Mouse (Mus musculus) spleen, postnatal 14 days (tissue): Measurements from ENCODE around the gene Zdhhc23.

Source experiments
- DNase-seq, 2 experiments: peaks; one replicate each; pipeline ENCODE4 v3.0.0; 2021 to 2022; ENCODE audit warnings: low spot score in 2 of 2

Zdhhc23 gene

GRCm38 (mm10) chr16:43979328-43980109 is at the start of gene Zdhhc23:
Zdhhc23 (minus strand) TSS chr16:43979791.
- peak in 1 of 2 experiments; percentile 26 for DNase-seq

- no peak for DNase-seq
Observed at GRCm38 (mm10) chr16:44029273-44029672, 49.7 kb upstream of the Zdhhc23 start.

- no peak for DNase-seq
Observed at GRCm38 (mm10) chr16:44026822-44027221, 47.2 kb upstream of the Zdhhc23 start.

GRCm38 (mm10) chr16:44026210-44026609 is 46.6 kb upstream of the Zdhhc23 start:
- no peak for DNase-seq

GRCm38 (mm10) chr16:44018986-44019548 is 39.5 kb upstream of the Zdhhc23 start:
- no peak for DNase-seq

GRCm38 (mm10) chr16:44018372-44018771 is 38.8 kb upstream of the Zdhhc23 start:
- DNase-seq, result no peak

- DNase-seq, result no peak
Observed at GRCm38 (mm10) chr16:44017707-44018106, 38.1 kb upstream of the Zdhhc23 start.

GRCm38 (mm10) chr16:44016164-44016563 is 36.6 kb upstream of the Zdhhc23 start:
- peak in 1 of 2 experiments; percentile 15 for DNase-seq

GRCm38 (mm10) chr16:44015416-44016158 is 36.0 kb upstream of the Zdhhc23 start:
- DNase-seq, result no peak

- DNase-seq, result no peak
Observed at GRCm38 (mm10) chr16:44011010-44011409, 31.4 kb upstream of the Zdhhc23 start.

- no peak for DNase-seq
Observed at GRCm38 (mm10) chr16:44002086-44002485, 22.5 kb upstream of the Zdhhc23 start.

- DNase-seq, result no peak
Observed at GRCm38 (mm10) chr16:43999541-43999940, 19.9 kb upstream of the Zdhhc23 start.

GRCm38 (mm10) chr16:43999111-43999510 is 19.5 kb upstream of the Zdhhc23 start:
- no peak for DNase-seq

GRCm38 (mm10) chr16:43994623-43995022 is 15.0 kb upstream of the Zdhhc23 start:
- no peak for DNase-seq

GRCm38 (mm10) chr16:43986299-43986698 is 6.7 kb upstream of the Zdhhc23 start:
- DNase-seq, result no peak

- no peak for DNase-seq
Observed at GRCm38 (mm10) chr16:43980110-43980609, 569 bp upstream of the Zdhhc23 start.

GRCm38 (mm10) chr16:43979010-43979327 is 622 bp downstream of the Zdhhc23 start:
- no peak for DNase-seq

GRCm38 (mm10) chr16:43973606-43974220 is 5.9 kb downstream of the Zdhhc23 start:
- no peak for DNase-seq

- no peak for DNase-seq
Observed at GRCm38 (mm10) chr16:43973147-43973546, 6.4 kb downstream of the Zdhhc23 start.

- DNase-seq, result no peak
Observed at GRCm38 (mm10) chr16:43972391-43972790, 7.2 kb downstream of the Zdhhc23 start.

GRCm38 (mm10) chr16:43971741-43972140 is 7.8 kb downstream of the Zdhhc23 start:
- DNase-seq, result no peak

- DNase-seq, result no peak
Observed at GRCm38 (mm10) chr16:43971189-43971588, 8.4 kb downstream of the Zdhhc23 start.
